Mouse (Mus musculus): Measurements from ENCODE around the gene Bsdc1. TPM values are rescaled to one million over a fixed set of nuclear protein-coding genes. Genes with fewer than 3 reads are reported as not detected.
A peak's percentile ranks its signal among the peaks of the same experiment; 100 is the strongest.
"Not testable (repeated sequence)": the region's sequence is repeated elsewhere in the genome, so short reads cannot be mapped to it uniquely, and the experiment has no call there.

The Bsdc1 gene
- 10 to 100 TPM; 20.2 to 33.8 (median 28.8) TPM for polyA plus RNA-seq (2017; shearing (Covaris generic))

GRCm38 (mm10) chr4:129461183-129461960, at the start of gene Bsdc1:
Gene Bsdc1 (plus strand): TSS chr4:129461581.
- peak; percentile 98 for ATAC-seq

- ATAC-seq: no peak
Measured at GRCm38 (mm10) chr4:129415892-129416291, 45.5 kb upstream of the Bsdc1 start.

GRCm38 (mm10) chr4:129416478-129416877, 44.9 kb upstream of the Bsdc1 start:
- no peak for ATAC-seq

GRCm38 (mm10) chr4:129418321-129418720, 43.1 kb upstream of the Bsdc1 start:
- ATAC-seq: no peak

- no peak for ATAC-seq
Measured at GRCm38 (mm10) chr4:129440340-129441063, 20.9 kb upstream of the Bsdc1 start, which contains the start of gene Zbtb8b. Gene Zbtb8b (minus strand): TSS chr4:129440853.

- ATAC-seq: no peak
Measured at GRCm38 (mm10) chr4:129441145-129441544, 20.2 kb upstream of the Bsdc1 start.

- no peak for ATAC-seq
Measured at GRCm38 (mm10) chr4:129447360-129447759, 14.0 kb upstream of the Bsdc1 start.

GRCm38 (mm10) chr4:129447778-129448563, 13.4 kb upstream of the Bsdc1 start:
- no peak for ATAC-seq

- no peak for ATAC-seq
Measured at GRCm38 (mm10) chr4:129448713-129449112, 12.7 kb upstream of the Bsdc1 start.

GRCm38 (mm10) chr4:129450851-129451250, 10.5 kb upstream of the Bsdc1 start:
- no peak for ATAC-seq

GRCm38 (mm10) chr4:129451471-129452169, 9.8 kb upstream of the Bsdc1 start:
- no peak for ATAC-seq

GRCm38 (mm10) chr4:129455265-129455664, 6.1 kb upstream of the Bsdc1 start:
- peak; percentile 85 for ATAC-seq

GRCm38 (mm10) chr4:129456126-129456525, 5.3 kb upstream of the Bsdc1 start:
- ATAC-seq: no peak

- ATAC-seq: not testable (repeated sequence)
Measured at GRCm38 (mm10) chr4:129457311-129457710, 4.1 kb upstream of the Bsdc1 start.

- ATAC-seq: no peak
Measured at GRCm38 (mm10) chr4:129459726-129460125, 1.7 kb upstream of the Bsdc1 start.

- ATAC-seq: no peak
Measured at GRCm38 (mm10) chr4:129460827-129461182, 576 bp upstream of the Bsdc1 start.

- ATAC-seq: no peak
Measured at GRCm38 (mm10) chr4:129462118-129462517, 737 bp downstream of the Bsdc1 start.

GRCm38 (mm10) chr4:129463097-129464059, 2.0 kb downstream of the Bsdc1 start:
- no peak for ATAC-seq

GRCm38 (mm10) chr4:129464286-129464815, 3.0 kb downstream of the Bsdc1 start:
- ATAC-seq: no peak

GRCm38 (mm10) chr4:129476047-129476446, 14.7 kb downstream of the Bsdc1 start:
- ATAC-seq: no peak

GRCm38 (mm10) chr4:129479863-129480262, 18.5 kb downstream of the Bsdc1 start:
- ATAC-seq: no peak
